Mouse (Mus musculus): Measurements from ENCODE around the gene Cnot6l. TPM values are rescaled to one million over a fixed set of nuclear protein-coding genes. Genes with fewer than 3 reads are reported as not detected.

Gene Cnot6l
- polyA plus RNA-seq, 1 experiment: 6.9 TPM

GRCm38 (mm10) chr5:96166761-96167160 lies 2.8 kb upstream of the Cnot6l start:
- Histone ChIP-seq H3K27me3 (ENCODE audit: control insufficient read depth, insufficient read depth, insufficient read length) (no peaks in the 10 kb centered on the region), H3ac (ENCODE audit: control insufficient read depth, insufficient read length, low read depth) (no peak overlapping the region), H3K79me3 (ENCODE audit: low read depth) (no peaks in the 10 kb centered on the region), H3K4me3 (ENCODE audit: insufficient read depth, poor library complexity, severe bottlenecking) (no peak overlapping the region), H3K36me3 (ENCODE audit: control insufficient read depth, insufficient read depth) (no peaks in the 10 kb centered on the region), H3K79me2 (ENCODE audit: control insufficient read depth, insufficient read depth) (peaks cover 6% of the 10 kb centered on the region)
- no peak for TF ChIP-seq CTCF (IDR thresholded peaks at IDR 0.05; ENCODE audit: control insufficient read depth, insufficient read depth, insufficient read length)
- TF ChIP-seq MYOD1 (IDR thresholded peaks at IDR 0.05; ENCODE audit: control insufficient read depth, insufficient read length, low read depth): no peak
- no peak for TF ChIP-seq MYOG (IDR thresholded peaks at IDR 0.05; ENCODE audit: control insufficient read depth, extremely low read depth, insufficient read length)

DNA sequence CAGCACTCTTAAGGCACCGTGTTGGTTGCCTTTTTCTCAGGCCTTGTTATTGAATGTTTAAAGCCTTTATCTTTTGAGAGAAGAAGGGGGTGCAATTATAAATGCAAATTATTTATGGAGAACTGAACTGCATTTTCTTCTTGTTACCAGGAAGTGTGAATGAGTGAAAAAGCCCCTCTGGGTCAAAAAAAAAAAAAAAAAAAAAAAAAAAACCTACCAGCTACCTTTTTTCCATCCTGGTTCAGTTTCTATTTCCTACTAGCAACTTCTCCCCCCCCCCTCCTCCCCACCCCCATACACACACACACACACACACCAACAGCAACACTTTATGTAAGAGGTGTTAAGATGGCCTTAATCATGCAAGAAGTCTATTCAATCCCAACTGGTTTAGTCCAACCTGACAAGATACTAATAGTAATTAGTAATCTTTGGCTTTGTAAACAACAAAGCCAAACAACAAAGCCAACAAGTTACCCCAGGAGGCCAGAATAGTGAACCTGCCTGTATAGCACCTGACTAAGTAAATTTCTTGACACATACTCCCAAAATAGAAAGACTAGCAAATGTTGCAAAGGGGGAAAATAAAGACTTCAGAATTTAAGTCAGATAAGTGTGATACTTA lies 463 bp downstream of the Cnot6l start:
- H3K79me3 ChIP-seq (ENCODE audit: low read depth): peaks cover 26% of the 10 kb centered on the region
- TF ChIP-seq CTCF (IDR thresholded peaks at IDR 0.05; ENCODE audit: control insufficient read depth, insufficient read depth, insufficient read length) (no peak), MYOD1 (IDR thresholded peaks at IDR 0.05; ENCODE audit: control insufficient read depth, insufficient read length, low read depth) (no peak), FOSL1 (IDR thresholded peaks at IDR 0.05; ENCODE audit: insufficient read depth, low read length, poor library complexity, severe bottlenecking) (no peak), MAX (IDR thresholded peaks at IDR 0.05) (no peak), CEBPB (IDR thresholded peaks at IDR 0.05; ENCODE audit: low read depth) (no peak), USF1 (IDR thresholded peaks at IDR 0.05; ENCODE audit: low read depth) (no peak), MYOG (IDR thresholded peaks at IDR 0.05; ENCODE audit: control insufficient read depth, extremely low read depth, insufficient read length) (no peak)
- no peaks in the 10 kb centered on the region for H3K27me3 ChIP-seq (ENCODE audit: control insufficient read depth, insufficient read depth, insufficient read length)
- H3K79me2 ChIP-seq (ENCODE audit: control insufficient read depth, insufficient read depth): peaks cover 38% of the 10 kb centered on the region
- H3ac ChIP-seq (ENCODE audit: control insufficient read depth, insufficient read length, low read depth): peak overlapping the region; percentile 65
- H3K4me3 ChIP-seq (ENCODE audit: insufficient read depth, poor library complexity, severe bottlenecking): peak overlapping the region; percentile 64
- H3K36me3 ChIP-seq (ENCODE audit: control insufficient read depth, insufficient read depth): no peaks in the 10 kb centered on the region

DNA sequence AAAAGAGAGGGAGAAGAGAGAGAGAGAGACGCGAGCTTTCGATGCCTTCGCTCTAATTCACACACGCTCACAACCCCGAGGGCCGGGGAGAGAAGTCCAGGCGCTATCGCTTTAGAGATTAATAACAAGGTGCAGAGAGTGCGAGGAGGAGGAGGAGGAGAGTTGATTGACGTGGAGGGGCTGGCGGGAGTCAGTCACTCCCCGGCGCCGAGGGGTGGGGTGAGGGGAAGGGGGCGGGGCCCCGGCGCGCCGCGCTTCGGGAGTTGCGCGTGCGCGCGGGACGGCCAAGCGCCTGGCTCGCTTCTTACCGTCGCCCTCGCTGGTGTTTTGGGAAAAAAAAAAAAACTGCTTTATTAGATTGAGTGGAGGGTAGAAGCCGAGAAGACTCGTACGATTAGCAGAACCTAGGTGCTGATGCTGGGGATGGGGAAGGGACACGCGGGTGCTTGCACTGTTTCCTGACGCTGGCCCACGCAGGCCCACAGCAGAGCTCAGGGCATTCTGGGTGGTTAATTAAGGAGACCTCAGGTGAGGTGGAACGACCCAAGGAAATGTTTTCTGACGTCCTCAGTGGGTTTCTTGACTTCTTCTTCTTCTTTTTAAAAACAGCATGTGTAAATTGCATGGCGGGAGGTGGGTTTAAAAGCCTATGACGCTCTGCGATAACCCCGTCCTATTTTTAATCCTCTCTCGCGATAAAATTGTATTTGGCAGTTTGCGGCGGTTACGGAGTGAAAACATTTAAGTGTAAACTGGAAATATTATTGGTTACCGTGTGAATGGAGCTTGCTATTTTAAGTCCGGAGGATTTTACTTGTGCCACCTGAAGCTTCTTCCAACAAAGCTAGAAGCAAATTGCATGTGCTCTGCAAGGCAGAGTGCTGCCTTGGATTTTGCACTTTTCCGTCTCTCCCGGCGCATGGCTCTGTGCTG lies 1.3 kb downstream of the Cnot6l start:
- no peak for TF ChIP-seq CTCF (IDR thresholded peaks at IDR 0.05; ENCODE audit: control insufficient read depth, insufficient read depth, insufficient read length)
- no peak for TF ChIP-seq MYOD1 (IDR thresholded peaks at IDR 0.05; ENCODE audit: control insufficient read depth, insufficient read length, low read depth)
- TF ChIP-seq CEBPB (IDR thresholded peaks at IDR 0.05; ENCODE audit: low read depth): no peak
- TF ChIP-seq MYOG (IDR thresholded peaks at IDR 0.05; ENCODE audit: control insufficient read depth, extremely low read depth, insufficient read length): no peak
- no peak for TF ChIP-seq MAX (IDR thresholded peaks at IDR 0.05)
- no peak for TF ChIP-seq USF1 (IDR thresholded peaks at IDR 0.05; ENCODE audit: low read depth)
- no peak for TF ChIP-seq FOSL1 (IDR thresholded peaks at IDR 0.05; ENCODE audit: insufficient read depth, low read length, poor library complexity, severe bottlenecking)
- H3ac ChIP-seq (ENCODE audit: control insufficient read depth, insufficient read length, low read depth): peak overlapping the region; percentile 86
- no peaks in the 10 kb centered on the region for H3K27me3 ChIP-seq (ENCODE audit: control insufficient read depth, insufficient read depth, insufficient read length)
- peaks cover 47% of the 10 kb centered on the region for H3K79me2 ChIP-seq (ENCODE audit: control insufficient read depth, insufficient read depth)
- H3K79me3 ChIP-seq (ENCODE audit: low read depth): peaks cover 34% of the 10 kb centered on the region
- H3K36me3 ChIP-seq (ENCODE audit: control insufficient read depth, insufficient read depth): no peaks in the 10 kb centered on the region
- peak overlapping the region; percentile 64 for H3K4me3 ChIP-seq (ENCODE audit: insufficient read depth, poor library complexity, severe bottlenecking)

DNA sequence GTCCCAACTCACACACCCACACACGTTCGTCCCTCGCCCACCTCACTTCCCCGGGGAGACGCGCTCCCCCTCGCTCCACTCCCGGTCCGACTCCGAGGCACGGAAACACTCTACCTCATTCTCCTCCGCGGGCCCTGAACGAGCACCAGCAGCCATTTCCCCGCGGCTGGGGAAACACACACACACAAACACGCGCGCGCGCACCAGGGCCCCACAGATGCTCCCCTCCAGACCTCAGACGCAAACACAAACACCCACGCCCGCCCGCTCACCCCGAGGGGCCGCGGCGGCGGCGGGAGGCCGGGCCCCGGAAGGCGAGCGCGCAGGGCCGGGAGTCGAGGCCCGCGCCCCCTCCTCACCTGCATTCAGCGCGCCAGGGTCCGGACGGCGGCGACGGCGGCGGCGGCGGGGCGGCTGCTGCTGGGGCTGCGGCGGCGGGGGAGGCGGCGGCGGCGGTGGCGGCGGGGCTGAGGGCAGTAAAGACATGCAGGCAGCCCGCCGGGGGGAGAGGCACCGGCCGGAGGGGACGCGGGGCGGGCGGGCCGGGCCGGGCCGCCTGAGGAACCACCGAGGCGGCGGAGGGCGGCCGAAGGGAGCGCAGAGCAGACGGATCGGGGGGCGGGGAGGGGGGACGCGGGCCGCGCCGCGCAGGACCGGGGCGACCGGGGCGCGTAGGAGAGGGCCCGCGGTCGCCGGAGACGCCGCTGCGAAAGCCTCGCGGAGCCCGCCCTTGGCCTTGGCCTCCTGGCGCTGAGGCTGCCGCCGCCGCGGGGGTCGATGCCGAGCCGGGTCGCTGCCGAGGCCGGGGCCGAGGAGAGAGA lies 2.2 kb downstream of the Cnot6l start:
- TF ChIP-seq MYOD1 (IDR thresholded peaks at IDR 0.05; ENCODE audit: control insufficient read depth, insufficient read length, low read depth) (no peak), CEBPB (IDR thresholded peaks at IDR 0.05; ENCODE audit: low read depth) (no peak), MYOG (IDR thresholded peaks at IDR 0.05; ENCODE audit: control insufficient read depth, extremely low read depth, insufficient read length) (no peak), CTCF (IDR thresholded peaks at IDR 0.05; ENCODE audit: control insufficient read depth, insufficient read depth, insufficient read length) (no peak), MAX (IDR thresholded peaks at IDR 0.05) (no peak)
- Histone ChIP-seq H3K27me3 (ENCODE audit: control insufficient read depth, insufficient read depth, insufficient read length) (no peaks in the 10 kb centered on the region), H3K4me3 (ENCODE audit: insufficient read depth, poor library complexity, severe bottlenecking) (peak overlapping the region; percentile 64), H3ac (ENCODE audit: control insufficient read depth, insufficient read length, low read depth) (peak overlapping the region; percentile 77), H3K79me3 (ENCODE audit: low read depth) (peaks cover 43% of the 10 kb centered on the region), H3K79me2 (ENCODE audit: control insufficient read depth, insufficient read depth) (peaks cover 55% of the 10 kb centered on the region), H3K36me3 (ENCODE audit: control insufficient read depth, insufficient read depth) (no peaks in the 10 kb centered on the region)

- Histone ChIP-seq H3K4me3 (ENCODE audit: insufficient read depth, poor library complexity, severe bottlenecking) (peak overlapping the region; percentile 64), H3K79me3 (ENCODE audit: low read depth) (peaks cover 47% of the 10 kb centered on the region), H3K79me2 (ENCODE audit: control insufficient read depth, insufficient read depth) (peaks cover 61% of the 10 kb centered on the region), H3ac (ENCODE audit: control insufficient read depth, insufficient read length, low read depth) (peak overlapping the region; percentile 77), H3K36me3 (ENCODE audit: control insufficient read depth, insufficient read depth) (no peaks in the 10 kb centered on the region), H3K27me3 (ENCODE audit: control insufficient read depth, insufficient read depth, insufficient read length) (no peaks in the 10 kb centered on the region)
- TF ChIP-seq CTCF (IDR thresholded peaks at IDR 0.05; ENCODE audit: control insufficient read depth, insufficient read depth, insufficient read length) (no peak), MYOD1 (IDR thresholded peaks at IDR 0.05; ENCODE audit: control insufficient read depth, insufficient read length, low read depth) (no peak), CEBPB (IDR thresholded peaks at IDR 0.05; ENCODE audit: low read depth) (no peak), MYOG (IDR thresholded peaks at IDR 0.05; ENCODE audit: control insufficient read depth, extremely low read depth, insufficient read length) (no peak), MAX (IDR thresholded peaks at IDR 0.05) (no peak), USF1 (IDR thresholded peaks at IDR 0.05; ENCODE audit: low read depth) (no peak), FOSL1 (IDR thresholded peaks at IDR 0.05; ENCODE audit: insufficient read depth, low read length, poor library complexity, severe bottlenecking) (no peak)
Measured at GRCm38 (mm10) chr5:96161263-96161577, 2.8 kb downstream of the Cnot6l start.

Data from C2C12 (cell line).